Mouse (Mus musculus): ENCODE data around the gene Nudt2. TPM values are rescaled to one million over a fixed set of nuclear protein-coding genes. Genes with fewer than 3 reads are reported as not detected.
A peak's percentile ranks its signal among the peaks of the same experiment; 100 is the strongest.

The Nudt2 gene
- polyA plus RNA-seq, 1 experiment from 2014 or later: 31.7 TPM

GRCm38 (mm10) chr4:41470684-41471383 lies 5.9 kb downstream of the Nudt2 start:
- Histone ChIP-seq H3K4me1 (peaks cover 2% of the 10 kb centered on the region), H3K4me2 (no peak overlapping the region), H3K9me3 (replicated peaks) (no peaks in the 10 kb centered on the region), H3K27ac (no peak overlapping the region), H3K9ac (no peak overlapping the region), H3K4me3 (no peak overlapping the region), H3K36me3 (peaks cover 3% of the 10 kb centered on the region; the same call in 1 of the 2 replicates), H3K27me3 (replicated peaks) (no peaks in the 10 kb centered on the region)
- WGBS (ENCODE audit: insufficient replicate concordance): 64% methylated on average over 5 of the region's 5 CpGs
- ATAC-seq: no peak

- 85% methylated on average over 1 of the region's 1 CpGs for WGBS (ENCODE audit: insufficient replicate concordance)
- Histone ChIP-seq H3K9ac (no peak overlapping the region), H3K4me1 (no peaks in the 10 kb centered on the region), H3K27ac (no peak overlapping the region), H3K27me3 (replicated peaks) (no peaks in the 10 kb centered on the region), H3K36me3 (peaks cover 3% of the 10 kb centered on the region; the same call in 1 of the 2 replicates), H3K4me3 (no peak overlapping the region), H3K4me2 (no peak overlapping the region), H3K9me3 (replicated peaks) (no peaks in the 10 kb centered on the region)
- no peak for ATAC-seq
These were observed 6.4 kb downstream of the Nudt2 start for GRCm38 (mm10) chr4:41471384-41471689.

GRCm38 (mm10) chr4:41477648-41478160 lies 12.8 kb downstream of the Nudt2 start:
- Histone ChIP-seq H3K27me3 (replicated peaks) (no peaks in the 10 kb centered on the region), H3K4me1 (no peaks in the 10 kb centered on the region), H3K9me3 (replicated peaks) (no peaks in the 10 kb centered on the region), H3K4me3 (no peak overlapping the region), H3K27ac (no peak overlapping the region), H3K9ac (no peak overlapping the region), H3K36me3 (peaks cover 24% of the 10 kb centered on the region), H3K4me2 (no peak overlapping the region)
- WGBS (ENCODE audit: insufficient replicate concordance): 79% methylated on average over 9 of the region's 9 CpGs
- ATAC-seq: no peak

- Histone ChIP-seq H3K4me3 (no peak overlapping the region), H3K9ac (no peak overlapping the region), H3K27ac (no peak overlapping the region), H3K27me3 (replicated peaks) (no peaks in the 10 kb centered on the region), H3K36me3 (peaks cover 24% of the 10 kb centered on the region), H3K4me2 (no peak overlapping the region), H3K9me3 (replicated peaks) (no peaks in the 10 kb centered on the region), H3K4me1 (no peaks in the 10 kb centered on the region)
- 69% methylated on average over 4 of the region's 4 CpGs for WGBS (ENCODE audit: insufficient replicate concordance)
- ATAC-seq: no peak
These were observed 14.0 kb downstream of the Nudt2 start for GRCm38 (mm10) chr4:41478751-41479455.

GRCm38 (mm10) chr4:41479456-41479804 lies 14.5 kb downstream of the Nudt2 start:
- Histone ChIP-seq H3K4me3 (no peak overlapping the region), H3K4me1 (no peaks in the 10 kb centered on the region), H3K27me3 (replicated peaks) (no peaks in the 10 kb centered on the region), H3K36me3 (peaks cover 24% of the 10 kb centered on the region), H3K9ac (no peak overlapping the region), H3K9me3 (replicated peaks) (no peaks in the 10 kb centered on the region), H3K27ac (no peak overlapping the region), H3K4me2 (no peak overlapping the region)
- WGBS (ENCODE audit: insufficient replicate concordance): 69% methylated on average over 1 of the region's 1 CpGs
- no peak for ATAC-seq

GRCm38 (mm10) chr4:41480254-41480653 lies 15.3 kb downstream of the Nudt2 start:
- Histone ChIP-seq H3K4me1 (no peaks in the 10 kb centered on the region), H3K4me3 (no peak overlapping the region), H3K27me3 (replicated peaks) (no peaks in the 10 kb centered on the region), H3K27ac (no peak overlapping the region), H3K9ac (no peak overlapping the region), H3K9me3 (replicated peaks) (no peaks in the 10 kb centered on the region), H3K36me3 (peaks cover 24% of the 10 kb centered on the region), H3K4me2 (no peak overlapping the region)
- ATAC-seq: no peak
- WGBS (ENCODE audit: insufficient replicate concordance): 74% methylated on average over 8 of the region's 8 CpGs

GRCm38 (mm10) chr4:41481601-41482017 lies 16.7 kb downstream of the Nudt2 start:
- H3K9ac ChIP-seq: no peak overlapping the region
- no peaks in the 10 kb centered on the region for H3K4me1 ChIP-seq
- WGBS (ENCODE audit: insufficient replicate concordance): 68% methylated on average over 6 of the region's 6 CpGs
- no peak overlapping the region for H3K4me3 ChIP-seq
- no peaks in the 10 kb centered on the region for H3K27me3 ChIP-seq (replicated peaks)
- no peak overlapping the region for H3K27ac ChIP-seq
- H3K36me3 ChIP-seq: peaks cover 24% of the 10 kb centered on the region
- H3K4me2 ChIP-seq: no peak overlapping the region
- no peak for ATAC-seq
- 0 out of 2 replicates have a peak, but pooled peaks cover 5% of the 10 kb centered on the region for H3K9me3 ChIP-seq (replicated peaks)

- no peak for ATAC-seq
- Histone ChIP-seq H3K4me3 (no peak overlapping the region), H3K9ac (no peak overlapping the region), H3K27me3 (replicated peaks) (peaks cover 44% of the 10 kb centered on the region), H3K9me3 (replicated peaks) (no peaks in the 10 kb centered on the region), H3K27ac (no peak overlapping the region), H3K4me2 (no peak overlapping the region), H3K36me3 (no peaks in the 10 kb centered on the region), H3K4me1 (peaks cover 9% of the 10 kb centered on the region)
- 70% methylated on average over 7 of the region's 7 CpGs for WGBS (ENCODE audit: insufficient replicate concordance)
These were observed 28.0 kb downstream of the Nudt2 start for GRCm38 (mm10) chr4:41492951-41493350.

GRCm38 (mm10) chr4:41493464-41494116 lies 28.6 kb downstream of the Nudt2 start:
- peak; percentile 25; the same call in 1 of the 2 replicates for ATAC-seq
- H3K36me3 ChIP-seq: no peaks in the 10 kb centered on the region
- 62% methylated on average over 3 of the region's 3 CpGs for WGBS (ENCODE audit: insufficient replicate concordance)
- H3K4me3 ChIP-seq: no peak overlapping the region
- no peak overlapping the region for H3K27ac ChIP-seq
- no peak overlapping the region for H3K4me2 ChIP-seq
- H3K9ac ChIP-seq: no peak overlapping the region
- H3K4me1 ChIP-seq: peaks cover 15% of the 10 kb centered on the region
- peaks cover 50% of the 10 kb centered on the region for H3K27me3 ChIP-seq (replicated peaks)
- H3K9me3 ChIP-seq (replicated peaks): no peaks in the 10 kb centered on the region

- no peak overlapping the region for H3K4me2 ChIP-seq
- no peaks in the 10 kb centered on the region for H3K36me3 ChIP-seq
- peak; percentile 56 for ATAC-seq
- no peak overlapping the region for H3K9ac ChIP-seq
- WGBS (ENCODE audit: insufficient replicate concordance): 29% methylated on average over 3 of the region's 3 CpGs
- H3K9me3 ChIP-seq (replicated peaks): no peaks in the 10 kb centered on the region
- H3K4me3 ChIP-seq: no peak overlapping the region
- H3K4me1 ChIP-seq: peaks cover 18% of the 10 kb centered on the region
- peaks cover 58% of the 10 kb centered on the region for H3K27me3 ChIP-seq (replicated peaks)
- H3K27ac ChIP-seq: no peak overlapping the region
These were observed 29.4 kb downstream of the Nudt2 start for GRCm38 (mm10) chr4:41494378-41494777.

- no peak overlapping the region for H3K27ac ChIP-seq
- no peaks in the 10 kb centered on the region for H3K36me3 ChIP-seq
- 58% methylated on average over 4 of the region's 4 CpGs for WGBS (ENCODE audit: insufficient replicate concordance)
- H3K4me1 ChIP-seq: peaks cover 18% of the 10 kb centered on the region
- H3K9me3 ChIP-seq (replicated peaks): no peaks in the 10 kb centered on the region
- no peak overlapping the region for H3K4me3 ChIP-seq
- no peak overlapping the region for H3K4me2 ChIP-seq
- H3K27me3 ChIP-seq (replicated peaks): peaks cover 65% of the 10 kb centered on the region
- ATAC-seq: no peak
- no peak overlapping the region for H3K9ac ChIP-seq
These were observed 30.1 kb downstream of the Nudt2 start for GRCm38 (mm10) chr4:41495076-41495475.

- ATAC-seq: no peak
- WGBS (ENCODE audit: insufficient replicate concordance): 78% methylated on average over 11 of the region's 11 CpGs
- H3K27ac ChIP-seq: no peak overlapping the region
- H3K36me3 ChIP-seq: no peaks in the 10 kb centered on the region
- H3K4me3 ChIP-seq: no peak overlapping the region
- no peak overlapping the region for H3K9ac ChIP-seq
- H3K9me3 ChIP-seq (replicated peaks): no peaks in the 10 kb centered on the region
- peaks cover 18% of the 10 kb centered on the region for H3K4me1 ChIP-seq
- H3K4me2 ChIP-seq: no peak overlapping the region
- peaks cover 73% of the 10 kb centered on the region for H3K27me3 ChIP-seq (replicated peaks)
These were observed 30.9 kb downstream of the Nudt2 start for GRCm38 (mm10) chr4:41495850-41496249.
